Mouse (Mus musculus): ENCODE data around the gene Psme4. TPM values are rescaled to one million over a fixed set of nuclear protein-coding genes. Genes with fewer than 3 reads are reported as not detected.

Psme4 gene
- polyA plus RNA-seq, 1 experiment from 2014 or later: 36.4 TPM

GRCm38 (mm10) chr11:30761381-30761780 lies 10.1 kb upstream of the Psme4 start:
- in situ Hi-C loops (cut with MboI; ENCODE audit: low pct_unique_long_range_greater_than_20kb): no loop called here
- peaks cover 5% of the 10 kb centered on the region for H3K27me3 ChIP-seq
- CTCF ChIA-PET: no interaction called here
- no peak for TF ChIP-seq CTCF (IDR thresholded peaks at IDR 0.05)
- DNase-seq (ENCODE audit: low read depth, low spot score) (no peak), ATAC-seq (no peak)
- POLR2A ChIA-PET: no interaction called here

- no peak for TF ChIP-seq CTCF (IDR thresholded peaks at IDR 0.05)
- CTCF ChIA-PET: no interaction called here
- ATAC-seq (no peak), DNase-seq (ENCODE audit: low read depth, low spot score) (no peak)
- POLR2A ChIA-PET: no interaction called here
- H3K27me3 ChIP-seq: peaks cover 5% of the 10 kb centered on the region
- in situ Hi-C loops (cut with MboI; ENCODE audit: low pct_unique_long_range_greater_than_20kb): no loop called here
These were observed 9.6 kb upstream of the Psme4 start for GRCm38 (mm10) chr11:30761891-30762290.

- H3K27me3 ChIP-seq: peaks cover 5% of the 10 kb centered on the region
- ChIA-PET POLR2A (no interaction called here), CTCF (no interaction called here)
- ATAC-seq: no peak
- no peak for DNase-seq (ENCODE audit: low read depth, low spot score)
- in situ Hi-C loops (cut with MboI; ENCODE audit: low pct_unique_long_range_greater_than_20kb): no loop called here
- no peak for TF ChIP-seq CTCF (IDR thresholded peaks at IDR 0.05)
These were observed 6.5 kb upstream of the Psme4 start for GRCm38 (mm10) chr11:30765076-30765475.

- CTCF ChIA-PET: no interaction called here
- DNase-seq (ENCODE audit: low read depth, low spot score): no peak
- POLR2A ChIA-PET: interaction anchor here (0.6 to 1.2 kb wide), 2 partner anchors 97 to 1399 kb away, joined by 3 to 4 read pairs; no protein-coding TSS in a partner anchor
These were observed 709 bp upstream of the Psme4 start for GRCm38 (mm10) chr11:30770817-30771216.

GRCm38 (mm10) chr11:30771904-30772581 lies 517 bp downstream of the Psme4 start:
- CTCF ChIA-PET: no interaction called here
- ATAC-seq: peak; percentile 81

More at GRCm38 (mm10) chr11:30770817-30771216, 709 bp upstream of the Psme4 start:
- no peak for TF ChIP-seq CTCF (IDR thresholded peaks at IDR 0.05)
- no peak for ATAC-seq
- no peaks in the 10 kb centered on the region for H3K27me3 ChIP-seq
- in situ Hi-C loops (cut with MboI; ENCODE audit: low pct_unique_long_range_greater_than_20kb): no loop called here

GRCm38 (mm10) chr11:30772777-30773417 lies 1.4 kb downstream of the Psme4 start:
- in situ Hi-C loops (cut with MboI; ENCODE audit: low pct_unique_long_range_greater_than_20kb): no loop called here
- no peaks in the 10 kb centered on the region for H3K27me3 ChIP-seq
- CTCF ChIA-PET: no interaction called here
- ATAC-seq: no peak
- no peak for DNase-seq (ENCODE audit: low read depth, low spot score)
- TF ChIP-seq CTCF (IDR thresholded peaks at IDR 0.05): no peak
- POLR2A ChIA-PET: no interaction called here

More at GRCm38 (mm10) chr11:30771904-30772581, 517 bp downstream of the Psme4 start:
- POLR2A ChIA-PET: interaction anchor here (1.2 kb wide), 1 partner anchor 98 kb away, joined by 4 read pairs; no protein-coding TSS in a partner anchor
- TF ChIP-seq CTCF (IDR thresholded peaks at IDR 0.05): no peak
- in situ Hi-C loops (cut with MboI; ENCODE audit: low pct_unique_long_range_greater_than_20kb): no loop called here
- no peaks in the 10 kb centered on the region for H3K27me3 ChIP-seq
- DNase-seq (ENCODE audit: low read depth, low spot score): no peak

GRCm38 (mm10) chr11:30774638-30775037 lies 3.1 kb downstream of the Psme4 start:
- no peaks in the 10 kb centered on the region for H3K27me3 ChIP-seq
- TF ChIP-seq CTCF (IDR thresholded peaks at IDR 0.05): no peak
- CTCF ChIA-PET: no interaction called here
- no peak for ATAC-seq
- POLR2A ChIA-PET: no interaction called here
- no peak for DNase-seq (ENCODE audit: low read depth, low spot score)
- in situ Hi-C loops (cut with MboI; ENCODE audit: low pct_unique_long_range_greater_than_20kb): no loop called here

- ATAC-seq (no peak), DNase-seq (ENCODE audit: low read depth, low spot score) (no peak)
- H3K27me3 ChIP-seq: no peaks in the 10 kb centered on the region
- in situ Hi-C loops (cut with MboI; ENCODE audit: low pct_unique_long_range_greater_than_20kb): no loop called here
- ChIA-PET POLR2A (no interaction called here), CTCF (no interaction called here)
- no peak for TF ChIP-seq CTCF (IDR thresholded peaks at IDR 0.05)
These were observed 6.0 kb downstream of the Psme4 start for GRCm38 (mm10) chr11:30777498-30777897.

GRCm38 (mm10) chr11:30780893-30781292 lies 9.4 kb downstream of the Psme4 start:
- DNase-seq (ENCODE audit: low read depth, low spot score) (no peak), ATAC-seq (no peak)
- no peak for TF ChIP-seq CTCF (IDR thresholded peaks at IDR 0.05)
- in situ Hi-C loops (cut with MboI; ENCODE audit: low pct_unique_long_range_greater_than_20kb): no loop called here
- ChIA-PET POLR2A (no interaction called here), CTCF (no interaction called here)
- no peaks in the 10 kb centered on the region for H3K27me3 ChIP-seq

- TF ChIP-seq CTCF (IDR thresholded peaks at IDR 0.05): no peak
- DNase-seq (ENCODE audit: low read depth, low spot score): no peak
- POLR2A ChIA-PET: no interaction called here
- CTCF ChIA-PET: no interaction called here
- H3K27me3 ChIP-seq: no peaks in the 10 kb centered on the region
- in situ Hi-C loops (cut with MboI; ENCODE audit: low pct_unique_long_range_greater_than_20kb): no loop called here
- ATAC-seq: no peak
These were observed 10.1 kb downstream of the Psme4 start for GRCm38 (mm10) chr11:30781612-30782011.

GRCm38 (mm10) chr11:30785497-30785896 lies 14.0 kb downstream of the Psme4 start:
- H3K27me3 ChIP-seq: no peaks in the 10 kb centered on the region
- TF ChIP-seq CTCF (IDR thresholded peaks at IDR 0.05): no peak
- CTCF ChIA-PET: no interaction called here
- DNase-seq (ENCODE audit: low read depth, low spot score): no peak
- POLR2A ChIA-PET: no interaction called here
- in situ Hi-C loops (cut with MboI; ENCODE audit: low pct_unique_long_range_greater_than_20kb): no loop called here
- ATAC-seq: no peak
